Mouse (Mus musculus) stomach, postnatal 0 days (tissue): ENCODE measurements at regions not wholly inside any gene's neighbourhood (a gene's known extent, or its start where the extent isn't known, plus 50 kb on each side); places are given as distances from the start of the nearest gene placed in this dataset.

Experiments used
- CTCF ChIP-seq: IDR thresholded peaks from 2 replicates; pipeline ENCODE4 v1.5.1; 2016; ENCODE audit warnings: antibody characterized with exemption, low read depth, mild to moderate bottlenecking, moderate library complexity
- EP300 ChIP-seq: optimal IDR thresholded peaks from 2 replicates; pipeline ENCODE3; 2016; ENCODE audit warnings: antibody characterized with exemption

GRCm38 (mm10) chr4:142856626-142857025, 356.2 kb downstream of the Prdm2 start:
- TF ChIP-seq CTCF (no peak), EP300 (no peak)
